Mouse (Mus musculus): ENCODE measurements around the gene Ikzf5. TPM values are rescaled to one million over a fixed set of nuclear protein-coding genes. Genes with fewer than 3 reads are reported as not detected.
A peak's percentile ranks its signal among the peaks of the same experiment; 100 is the strongest.

Gene Ikzf5
- 4.3 TPM for polyA plus RNA-seq (2012; fragmentation: generic; extraction: Trizol)

- TF ChIP-seq POLR2A (IDR thresholded peaks at IDR 0.05; ENCODE audit: insufficient read length, low read depth) (peak; percentile 81), MYOG (IDR thresholded peaks at IDR 0.05; ENCODE audit: control insufficient read depth in 1 of 3, insufficient read depth in 1 of 3, insufficient read length in 2 of 3, low read depth in 2 of 3) (peak in 2 of 3 experiments; percentile 13 to 32), POLR2AphosphoS2 (IDR thresholded peaks at IDR 0.05; ENCODE audit: insufficient read length, low read depth) (peak; percentile 70), SRF (IDR thresholded peaks at IDR 0.05; ENCODE audit: control insufficient read depth, insufficient read length, low read depth) (peak; percentile 24), TCF3 (IDR thresholded peaks at IDR 0.05; ENCODE audit: insufficient read length, low read depth) (no peak), MAX (IDR thresholded peaks at IDR 0.05; ENCODE audit: low read depth) (no peak), REST (IDR thresholded peaks at IDR 0.05; ENCODE audit: insufficient read depth, insufficient read length) (no peak), CEBPB (IDR thresholded peaks at IDR 0.05; ENCODE audit: insufficient read depth, poor library complexity, severe bottlenecking) (peak; percentile 99), USF1 (IDR thresholded peaks at IDR 0.05; ENCODE audit: low read depth) (no peak)
- peak within 1 kb of the TSS; percentile 92 for H3ac ChIP-seq (ENCODE audit: control insufficient read depth, insufficient read length)
Measured at GRCm38 (mm10) chr7:131410416-131411058, at the start of gene Ikzf5, which contains the start of gene Acadsb. Gene Ikzf5 (minus strand): TSS chr7:131410521. Gene Acadsb (plus strand): TSS chr7:131410601.

GRCm38 (mm10) chr7:131456714-131457113 is 46.4 kb upstream of the Ikzf5 start:
- H3K4me3 ChIP-seq: no peak overlapping the region

More at GRCm38 (mm10) chr7:131410416-131411058, at the start of gene Ikzf5, which contains the start of gene Acadsb:
- H3K4me3 ChIP-seq: peak within 1 kb of the TSS; percentile 94
- no peaks in the 10 kb centered on the region for H3K36me3 ChIP-seq (ENCODE audit: control insufficient read depth, insufficient read depth)
- H3K79me2 ChIP-seq (ENCODE audit: control insufficient read depth, insufficient read depth): peaks cover 37% of the 10 kb centered on the region
- H3K4me2 ChIP-seq (ENCODE audit: low read depth): peak within 1 kb of the TSS; percentile 79
- no peaks in the 10 kb centered on the region for H3K27me3 ChIP-seq (ENCODE audit: control insufficient read depth, insufficient read depth, insufficient read length)

GRCm38 (mm10) chr7:131437051-131437450 is 26.7 kb upstream of the Ikzf5 start:
- no peaks in the 10 kb centered on the region for H3K79me2 ChIP-seq (ENCODE audit: control insufficient read depth, insufficient read depth)
- TF ChIP-seq MYOG (IDR thresholded peaks at IDR 0.05; ENCODE audit: control insufficient read depth in 1 of 3, insufficient read depth in 1 of 3, insufficient read length in 2 of 3, low read depth in 2 of 3) (no peak), TCF12 (IDR thresholded peaks at IDR 0.05; ENCODE audit: insufficient read depth, poor library complexity, severe bottlenecking) (no peak), REST (IDR thresholded peaks at IDR 0.05; ENCODE audit: insufficient read depth, insufficient read length) (no peak), E2F4 (IDR thresholded peaks at IDR 0.05; ENCODE audit: insufficient read depth) (no peak), USF1 (IDR thresholded peaks at IDR 0.05; ENCODE audit: low read depth) (no peak), MYOD1 (IDR thresholded peaks at IDR 0.05; ENCODE audit: control insufficient read depth in 1 of 3, insufficient read length in 2 of 3, low read depth in 2 of 3) (no peak), MAX (IDR thresholded peaks at IDR 0.05; ENCODE audit: low read depth) (no peak)
- no peak overlapping the region for H3K4me3 ChIP-seq
- no peaks in the 10 kb centered on the region for H3K36me3 ChIP-seq (ENCODE audit: control insufficient read depth, insufficient read depth)
- H3K27me3 ChIP-seq (ENCODE audit: control insufficient read depth, insufficient read depth, insufficient read length): no peaks in the 10 kb centered on the region
- H3ac ChIP-seq (ENCODE audit: control insufficient read depth, insufficient read length): no peak overlapping the region
- no peak overlapping the region for H3K4me2 ChIP-seq (ENCODE audit: low read depth)

More at GRCm38 (mm10) chr7:131456714-131457113, 46.4 kb upstream of the Ikzf5 start:
- H3K36me3 ChIP-seq (ENCODE audit: control insufficient read depth, insufficient read depth): no peaks in the 10 kb centered on the region
- no peaks in the 10 kb centered on the region for H3K27me3 ChIP-seq (ENCODE audit: control insufficient read depth, insufficient read depth, insufficient read length)
- H3K4me2 ChIP-seq (ENCODE audit: low read depth): no peak overlapping the region
- no peaks in the 10 kb centered on the region for H3K79me2 ChIP-seq (ENCODE audit: control insufficient read depth, insufficient read depth)
- no peak overlapping the region for H3ac ChIP-seq (ENCODE audit: control insufficient read depth, insufficient read length)
- TF ChIP-seq CEBPB (IDR thresholded peaks at IDR 0.05; ENCODE audit: insufficient read depth, poor library complexity, severe bottlenecking) (no peak), MAX (IDR thresholded peaks at IDR 0.05; ENCODE audit: low read depth) (no peak), SRF (IDR thresholded peaks at IDR 0.05; ENCODE audit: control insufficient read depth, insufficient read length, low read depth) (no peak), MYOG (IDR thresholded peaks at IDR 0.05; ENCODE audit: control insufficient read depth in 1 of 3, insufficient read depth in 1 of 3, insufficient read length in 2 of 3, low read depth in 2 of 3) (no peak), TCF3 (IDR thresholded peaks at IDR 0.05; ENCODE audit: insufficient read length, low read depth) (no peak), REST (IDR thresholded peaks at IDR 0.05; ENCODE audit: insufficient read depth, insufficient read length) (no peak), USF1 (IDR thresholded peaks at IDR 0.05; ENCODE audit: low read depth) (no peak)

DNA sequence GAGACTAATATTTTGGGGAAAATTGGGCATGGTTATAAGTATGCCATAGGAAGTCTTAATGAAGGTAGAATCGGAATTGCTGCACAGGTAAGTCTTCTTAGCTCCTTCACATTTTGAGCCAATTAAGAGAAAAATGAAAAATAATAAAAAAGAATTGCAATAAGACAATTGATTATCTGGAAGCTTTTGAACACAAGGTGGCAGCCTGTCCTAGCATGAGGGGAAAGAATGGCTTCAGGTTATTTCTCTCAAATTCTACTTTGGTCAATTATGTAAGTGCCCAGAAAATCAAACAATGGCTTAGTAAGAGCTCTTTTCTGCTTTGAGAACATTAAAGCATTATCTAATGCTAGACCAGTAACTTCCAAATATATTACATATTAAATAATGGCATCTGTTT is 24.0 kb upstream of the Ikzf5 start:
- H3K27me3 ChIP-seq (ENCODE audit: control insufficient read depth, insufficient read depth, insufficient read length): no peaks in the 10 kb centered on the region
- no peak overlapping the region for H3K4me3 ChIP-seq
- no peaks in the 10 kb centered on the region for H3K36me3 ChIP-seq (ENCODE audit: control insufficient read depth, insufficient read depth)
- H3K4me2 ChIP-seq (ENCODE audit: low read depth): no peak overlapping the region
- H3ac ChIP-seq (ENCODE audit: control insufficient read depth, insufficient read length): no peak overlapping the region
- TF ChIP-seq POLR2A (IDR thresholded peaks at IDR 0.05; ENCODE audit: insufficient read length, low read depth): no peak
- no peak for TF ChIP-seq TCF3 (IDR thresholded peaks at IDR 0.05; ENCODE audit: insufficient read length, low read depth)
- no peak for TF ChIP-seq CEBPB (IDR thresholded peaks at IDR 0.05; ENCODE audit: insufficient read depth, poor library complexity, severe bottlenecking)
- no peak for TF ChIP-seq SRF (IDR thresholded peaks at IDR 0.05; ENCODE audit: control insufficient read depth, insufficient read length, low read depth)
- TF ChIP-seq POLR2AphosphoS2 (IDR thresholded peaks at IDR 0.05; ENCODE audit: insufficient read length, low read depth): no peak
- no peak for TF ChIP-seq REST (IDR thresholded peaks at IDR 0.05; ENCODE audit: insufficient read depth, insufficient read length)
- no peak for TF ChIP-seq E2F4 (IDR thresholded peaks at IDR 0.05; ENCODE audit: insufficient read depth)
- no peak for TF ChIP-seq MYOG (IDR thresholded peaks at IDR 0.05; ENCODE audit: control insufficient read depth in 1 of 3, insufficient read depth in 1 of 3, insufficient read length in 2 of 3, low read depth in 2 of 3)
- H3K79me2 ChIP-seq (ENCODE audit: control insufficient read depth, insufficient read depth): no peaks in the 10 kb centered on the region

- H3K4me3 ChIP-seq: no peak overlapping the region
- H3K4me2 ChIP-seq (ENCODE audit: low read depth): no peak overlapping the region
- H3K79me2 ChIP-seq (ENCODE audit: control insufficient read depth, insufficient read depth): no peaks in the 10 kb centered on the region
- TF ChIP-seq POLR2AphosphoS2 (IDR thresholded peaks at IDR 0.05; ENCODE audit: insufficient read length, low read depth) (no peak), MYOD1 (IDR thresholded peaks at IDR 0.05; ENCODE audit: control insufficient read depth in 1 of 3, insufficient read length in 2 of 3, low read depth in 2 of 3) (no peak), USF1 (IDR thresholded peaks at IDR 0.05; ENCODE audit: low read depth) (no peak), POLR2A (IDR thresholded peaks at IDR 0.05; ENCODE audit: insufficient read length, low read depth) (no peak), REST (IDR thresholded peaks at IDR 0.05; ENCODE audit: insufficient read depth, insufficient read length) (no peak), E2F4 (IDR thresholded peaks at IDR 0.05; ENCODE audit: insufficient read depth) (no peak), CEBPB (IDR thresholded peaks at IDR 0.05; ENCODE audit: insufficient read depth, poor library complexity, severe bottlenecking) (no peak), MAX (IDR thresholded peaks at IDR 0.05; ENCODE audit: low read depth) (no peak), MYOG (IDR thresholded peaks at IDR 0.05; ENCODE audit: control insufficient read depth in 1 of 3, insufficient read depth in 1 of 3, insufficient read length in 2 of 3, low read depth in 2 of 3) (no peak), TCF12 (IDR thresholded peaks at IDR 0.05; ENCODE audit: insufficient read depth, poor library complexity, severe bottlenecking) (no peak), TCF3 (IDR thresholded peaks at IDR 0.05; ENCODE audit: insufficient read length, low read depth) (no peak), SRF (IDR thresholded peaks at IDR 0.05; ENCODE audit: control insufficient read depth, insufficient read length, low read depth) (no peak)
- H3K36me3 ChIP-seq (ENCODE audit: control insufficient read depth, insufficient read depth): peaks cover 8% of the 10 kb centered on the region
- no peaks in the 10 kb centered on the region for H3K27me3 ChIP-seq (ENCODE audit: control insufficient read depth, insufficient read depth, insufficient read length)
- no peak overlapping the region for H3ac ChIP-seq (ENCODE audit: control insufficient read depth, insufficient read length)
Measured at GRCm38 (mm10) chr7:131432244-131432643, 21.9 kb upstream of the Ikzf5 start.
